ENCODE assay signal across 9 mouse cellular contexts in genomic region chr12:33388842-33389241, GRCm38 (mm10). TPM values are rescaled to one million over a fixed set of nuclear protein-coding genes. Genes with fewer than 3 reads are reported as not detected.
DNase-seq lines count a peak whose midpoint lies in the region; ATAC-seq lines count a peak whose summit lies in the region.
"Had no signal": no experiment of that assay in that cellular context is flagged by ENCODE, and none has a peak within 500 bp of the region (broad histone marks: within the 10 kb centered on the region; RNA-seq: fewer than 3 reads in every experiment).

No protein-coding gene starts in this region.

- no peaks in the 10 kb centered on the region for H3K36me3 ChIP-seq in forebrain, embryonic 15.5 days
- no peaks in the 10 kb centered on the region for H3K36me3 ChIP-seq in hindbrain, embryonic 14.5 days (replicated peaks; ENCODE audit: control insufficient read depth, insufficient read depth)

- WGBS in forebrain, embryonic 15.5 days = 10% methylated on average over 5 of the region's 5 CpGs
- WGBS in hindbrain, embryonic 14.5 days = 7% methylated on average over 5 of the region's 5 CpGs

- peak; percentile 81 for ATAC-seq in forebrain, embryonic 15.5 days (replicated peaks)
- peak; percentile 78 for ATAC-seq in hindbrain, embryonic 14.5 days (ENCODE audit: low FRiP score)

- H3K4me1 ChIP-seq in forebrain, embryonic 15.5 days = no peaks in the 10 kb centered on the region
- H3K4me1 ChIP-seq in hindbrain, embryonic 14.5 days (replicated peaks; ENCODE audit: control insufficient read depth, insufficient read depth, low read length) = no peaks in the 10 kb centered on the region

- peaks cover 7% of the 10 kb centered on the region; the same call in 1 of the 2 replicates for H3K27me3 ChIP-seq in forebrain, embryonic 15.5 days
- no peaks in the 10 kb centered on the region for H3K27me3 ChIP-seq in hindbrain, embryonic 14.5 days (ENCODE audit: control insufficient read depth, insufficient read depth, low read length)

- no peaks in the 10 kb centered on the region for H3K9me3 ChIP-seq in forebrain, embryonic 15.5 days
- no peaks in the 10 kb centered on the region for H3K9me3 ChIP-seq in hindbrain, embryonic 14.5 days (ENCODE audit: control insufficient read depth, low read length)

- H3K4me2 ChIP-seq in forebrain, embryonic 15.5 days (replicated peaks) = no peak overlapping the region
- no peak overlapping the region for H3K4me2 ChIP-seq in hindbrain, embryonic 14.5 days (replicated peaks)

- H3K9ac ChIP-seq in forebrain, embryonic 15.5 days (replicated peaks) = no peak overlapping the region
- no peak overlapping the region for H3K9ac ChIP-seq in hindbrain, embryonic 14.5 days

- H3K4me3 ChIP-seq in forebrain, embryonic 15.5 days = no peak overlapping the region
- no peak overlapping the region for H3K4me3 ChIP-seq in hindbrain, embryonic 14.5 days (replicated peaks; ENCODE audit: low read length)

- H3K27ac ChIP-seq in forebrain, embryonic 15.5 days (replicated peaks) = no peak overlapping the region
- H3K27ac ChIP-seq in hindbrain, embryonic 14.5 days = no peak overlapping the region
- H3K27ac ChIP-seq: macrophage had no signal

- DNase-seq in NIH3T3 (ENCODE audit: low read depth) = peak; percentile 89
- peak; percentile 53 for DNase-seq in cerebellum, adult 11 months
- peak; percentile 91 for DNase-seq in hindbrain, embryonic 14.5 days (ENCODE audit: low spot score)
- peak; percentile 65 to 81 for DNase-seq in layer of hippocampus, postnatal 10 days (ENCODE audit: low spot score in 2 of 2)
- DNase-seq in lung, postnatal 4 days = peak; percentile 53 to 73
- DNase-seq in right cerebral cortex, adult 18-20 months = peak; percentile 78
- peak; percentile 36 for DNase-seq in yolk sac, embryonic 10.5 days (ENCODE audit: low spot score)

RNA-seq across cellular contexts. Expression of gene Efcab10, which starts 5.8 kb away (rescaled TPM):
- polyA plus RNA-seq in forebrain, embryonic 15.5 days (2015; fragmentation: Nextera tagmentation; extraction: Ambion mirVana) = 2.6 and 3.1 TPM in 2 replicates
- polyA plus RNA-seq in hindbrain, embryonic 14.5 days (2014; fragmentation: Nextera tagmentation; extraction: Ambion mirVana) = 4.3 and 5.9 TPM in 2 replicates
- total RNA-seq in layer of hippocampus, postnatal 10 days (2021) = 1 to 10 TPM; 2.0 to 2.3 TPM
- polyA plus RNA-seq: macrophage had no signal

RNA-seq across cellular contexts. Expression of gene Twistnb, which starts 40.6 kb away (rescaled TPM):
- 48.2 and 50.6 TPM in 2 replicates for polyA plus RNA-seq in forebrain, embryonic 15.5 days (2015; fragmentation: Nextera tagmentation; extraction: Ambion mirVana)
- 47.5 and 51.0 TPM in 2 replicates for polyA plus RNA-seq in hindbrain, embryonic 14.5 days (2014; fragmentation: Nextera tagmentation; extraction: Ambion mirVana)
- 10 to 100 TPM; 15.3 to 21.0 TPM for total RNA-seq in layer of hippocampus, postnatal 10 days (2021)

Comparison
In these comparisons a context has a peak if more than half of its experiments do, and no peak if none do; other contexts are left out.
1. DNase-seq: peak in every context shown above with its lines; median percentile 91 in hindbrain, embryonic 14.5 days; 89 in NIH3T3; 78 in right cerebral cortex, adult 18-20 months; 73 in layer of hippocampus, postnatal 10 days; 63 in lung, postnatal 4 days; 53 in cerebellum, adult 11 months; 36 in yolk sac, embryonic 10.5 days.